Mouse (Mus musculus) cerebellum, adult 2 months (tissue): ENCODE results near the gene Dpep3.
"Not testable (repeated sequence)": the region's sequence is repeated elsewhere in the genome, so short reads cannot be mapped to it uniquely, and the experiment has no call there.

Experiments used
- CTCF ChIP-seq: fragments of 200-500 bp; IDR thresholded peaks from 2 replicates; pipeline ENCODE4 v1.5.1; 2011; ENCODE audit warnings: low read depth, mild to moderate bottlenecking, control low read depth, low read length, moderate library complexity, borderline replicate concordance; ENCODE audit not compliant: insufficient read depth
- POLR2A ChIP-seq: fragments of 200-500 bp; IDR thresholded peaks from 2 replicates; pipeline ENCODE4 v1.6.1; 2011; ENCODE audit warnings: low read length, control low read depth, borderline replicate concordance; ENCODE audit not compliant: insufficient read depth

- not testable (repeated sequence) for TF ChIP-seq POLR2A, CTCF
These were observed 33.0 kb upstream of the Dpep3 start for GRCm38 (mm10) chr8:106012203-106012602.
